Mouse (Mus musculus) adrenal gland, adult (tissue): ENCODE data around the gene Kcng4.

Experiments used
- DNase-seq, 2 experiments: peaks; one replicate each; pipeline ENCODE4 v3.0.0; 2022 to 2023; ENCODE audit warnings: low spot score in 1 of 2; ENCODE audit not compliant: inconsistent age in 2 of 2

Gene Kcng4

GRCm38 (mm10) chr8:119635378-119635777 is at the start of gene Kcng4:
Kcng4 (minus strand) TSS chr8:119635680.
- DNase-seq, result peak in 1 of 2 experiments; percentile 39

GRCm38 (mm10) chr8:119679184-119679583 is 43.7 kb upstream of the Kcng4 start:
- peak; percentile 46 to 62 for DNase-seq

DNA sequence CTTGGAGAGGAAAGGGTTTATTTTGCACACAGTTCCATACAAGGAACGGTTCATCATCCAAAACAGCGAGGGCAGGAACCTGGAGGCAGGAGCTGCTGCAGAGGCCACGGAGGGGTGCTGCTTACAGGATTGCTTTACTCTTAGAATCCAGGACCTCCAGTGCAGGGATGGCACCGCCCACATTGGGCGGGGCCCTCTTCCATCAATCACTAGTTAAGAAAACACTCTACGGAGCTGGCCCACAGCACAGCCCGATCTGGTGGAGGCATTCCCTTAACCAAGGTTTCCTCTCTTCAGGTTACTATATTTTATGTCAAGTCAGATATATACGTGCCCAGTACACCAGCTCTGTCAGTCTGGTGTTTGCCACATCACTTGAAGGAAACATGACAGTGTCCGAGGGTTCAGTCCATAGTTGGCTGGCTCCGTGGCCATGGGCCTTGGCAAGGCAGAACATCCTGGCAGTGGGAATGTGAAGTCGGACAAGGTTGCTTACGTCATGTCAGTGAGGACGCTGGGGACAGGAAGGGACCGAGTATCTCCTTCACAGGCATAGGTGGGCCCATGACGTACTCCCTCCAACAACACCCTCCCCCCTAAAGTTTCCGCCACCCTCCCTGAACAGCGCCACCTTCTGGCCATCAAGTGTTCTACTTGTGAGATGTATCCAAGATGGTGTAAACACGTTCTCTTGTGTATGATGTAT is 42.8 kb upstream of the Kcng4 start:
- peak; percentile 82 to 92 for DNase-seq

GRCm38 (mm10) chr8:119676389-119676788 is 40.9 kb upstream of the Kcng4 start:
- DNase-seq, result peak; percentile 93 to 98

GRCm38 (mm10) chr8:119675457-119675856 is 40.0 kb upstream of the Kcng4 start:
- DNase-seq, result no peak

DNA sequence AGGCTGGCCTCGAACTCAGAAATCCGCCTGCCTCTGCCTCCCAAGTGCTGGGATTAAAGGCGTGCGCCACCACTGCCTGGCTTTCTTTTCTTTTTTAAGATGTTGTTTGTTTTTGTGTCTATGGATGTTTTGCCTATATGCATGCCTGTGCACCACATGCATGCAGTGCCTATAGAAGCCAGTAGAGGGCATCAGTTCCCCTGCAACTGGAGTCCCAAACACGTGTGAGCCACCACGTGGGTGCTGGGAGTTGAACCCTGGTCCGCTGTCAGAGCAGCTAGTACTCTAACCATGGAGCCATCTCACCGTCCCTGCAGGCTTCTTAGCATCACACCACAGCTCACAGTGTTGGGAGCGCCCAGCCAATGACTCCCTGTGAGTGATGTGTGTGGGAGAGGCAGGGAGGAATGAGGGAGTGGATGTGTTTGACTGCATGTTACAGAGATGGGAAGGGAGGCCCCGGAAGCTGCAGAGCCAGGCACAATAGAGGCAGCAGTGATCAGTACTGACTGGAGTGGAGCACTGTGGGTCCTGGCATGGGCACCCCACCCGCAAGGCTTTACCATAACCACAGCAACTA is 38.6 kb upstream of the Kcng4 start:
- DNase-seq, result no peak

GRCm38 (mm10) chr8:119670419-119671091 is 35.1 kb upstream of the Kcng4 start:
- peak; percentile 64 to 78 for DNase-seq

GRCm38 (mm10) chr8:119669284-119669683 is 33.8 kb upstream of the Kcng4 start:
- DNase-seq, result peak in 1 of 2 experiments; percentile 50

DNA sequence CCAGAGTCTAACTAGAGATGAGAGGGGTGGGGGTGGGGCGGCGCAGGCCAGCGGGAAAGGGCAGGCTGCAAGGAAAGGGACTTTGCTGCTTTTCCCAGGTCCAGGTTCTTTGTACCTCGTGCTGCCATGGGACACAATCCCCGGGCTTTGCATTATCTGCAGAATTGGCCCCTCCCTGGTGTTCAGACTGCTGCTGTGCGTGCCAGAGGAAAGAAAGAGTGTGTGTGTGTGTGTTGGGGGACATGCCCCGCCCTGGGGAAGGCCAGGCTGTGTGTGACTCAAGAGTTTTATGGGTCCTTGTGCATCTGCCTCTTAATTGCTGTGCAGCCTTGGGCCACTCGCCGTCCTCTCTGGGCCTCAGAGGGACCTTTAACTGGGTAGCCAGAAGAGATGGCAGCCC is 33.0 kb upstream of the Kcng4 start:
- peak in 1 of 2 experiments; percentile 50 for DNase-seq

- DNase-seq, result peak in 1 of 2 experiments; percentile 58
Observed at GRCm38 (mm10) chr8:119666219-119666951, 30.9 kb upstream of the Kcng4 start, which contains the start of gene Wfdc1. Wfdc1 (plus strand) TSS chr8:119666365.

DNA sequence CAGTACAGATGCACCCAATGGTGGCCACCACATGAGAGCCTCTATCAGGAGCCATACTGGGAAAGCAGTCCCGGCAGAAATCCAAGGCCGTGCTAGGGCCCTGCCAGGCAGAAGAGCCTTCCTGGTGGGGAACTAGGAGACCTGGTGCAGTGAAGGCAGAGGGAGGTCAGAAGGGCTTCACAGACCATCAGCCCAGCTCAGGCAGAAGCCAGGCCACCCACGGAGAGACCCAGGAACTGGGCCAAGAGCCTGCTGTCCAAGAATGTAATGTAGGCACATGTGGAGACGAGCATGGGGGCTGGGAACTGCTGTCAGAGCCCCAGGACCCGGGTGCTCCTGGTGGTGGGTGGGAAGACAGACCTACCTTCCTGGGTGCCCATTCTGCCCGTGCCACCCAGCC is 29.8 kb upstream of the Kcng4 start:
- peak in 1 of 2 experiments; percentile 47 for DNase-seq

DNA sequence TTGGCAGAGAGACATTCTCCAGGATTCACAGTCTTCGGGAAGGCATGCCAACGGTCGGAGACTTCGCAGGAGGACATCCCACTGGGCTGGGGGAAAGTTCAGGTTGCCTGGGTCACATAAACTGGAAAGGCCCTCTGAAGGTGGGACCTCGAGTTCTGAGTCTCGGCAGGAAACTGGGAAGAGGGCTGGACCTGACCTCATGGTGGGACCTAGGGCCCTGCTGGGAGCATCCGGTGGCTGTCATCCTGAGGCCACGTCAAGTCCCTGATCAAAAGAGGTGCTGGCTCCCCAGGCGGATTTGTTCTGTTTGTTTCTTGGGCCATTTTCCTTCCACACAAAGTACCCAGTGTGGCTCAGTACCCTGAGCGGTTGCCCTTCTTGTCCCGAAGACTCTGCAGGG is 28.0 kb upstream of the Kcng4 start:
- no peak for DNase-seq

DNA sequence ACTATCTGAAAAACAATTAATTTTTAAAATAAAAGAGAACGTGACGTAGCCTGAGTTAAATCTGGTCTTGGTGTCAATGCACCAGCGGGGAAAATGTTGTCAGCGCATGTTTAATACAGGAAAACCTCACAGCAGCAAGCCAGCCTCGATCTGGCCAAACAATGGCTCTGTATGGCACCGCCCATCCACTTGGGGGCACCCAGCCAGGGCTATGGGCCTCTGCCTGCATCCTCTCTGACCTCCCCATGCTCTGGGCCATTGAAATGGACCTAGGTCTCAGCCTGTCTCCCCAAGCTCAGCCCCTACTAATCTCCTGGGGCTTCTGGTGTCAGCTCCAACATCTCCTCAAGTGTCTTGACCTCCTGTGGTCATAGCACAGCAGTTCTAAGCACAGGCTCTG is 26.4 kb upstream of the Kcng4 start:
- no peak for DNase-seq

GRCm38 (mm10) chr8:119661081-119661480 is 25.6 kb upstream of the Kcng4 start:
- DNase-seq, result peak; percentile 76 to 88

DNA sequence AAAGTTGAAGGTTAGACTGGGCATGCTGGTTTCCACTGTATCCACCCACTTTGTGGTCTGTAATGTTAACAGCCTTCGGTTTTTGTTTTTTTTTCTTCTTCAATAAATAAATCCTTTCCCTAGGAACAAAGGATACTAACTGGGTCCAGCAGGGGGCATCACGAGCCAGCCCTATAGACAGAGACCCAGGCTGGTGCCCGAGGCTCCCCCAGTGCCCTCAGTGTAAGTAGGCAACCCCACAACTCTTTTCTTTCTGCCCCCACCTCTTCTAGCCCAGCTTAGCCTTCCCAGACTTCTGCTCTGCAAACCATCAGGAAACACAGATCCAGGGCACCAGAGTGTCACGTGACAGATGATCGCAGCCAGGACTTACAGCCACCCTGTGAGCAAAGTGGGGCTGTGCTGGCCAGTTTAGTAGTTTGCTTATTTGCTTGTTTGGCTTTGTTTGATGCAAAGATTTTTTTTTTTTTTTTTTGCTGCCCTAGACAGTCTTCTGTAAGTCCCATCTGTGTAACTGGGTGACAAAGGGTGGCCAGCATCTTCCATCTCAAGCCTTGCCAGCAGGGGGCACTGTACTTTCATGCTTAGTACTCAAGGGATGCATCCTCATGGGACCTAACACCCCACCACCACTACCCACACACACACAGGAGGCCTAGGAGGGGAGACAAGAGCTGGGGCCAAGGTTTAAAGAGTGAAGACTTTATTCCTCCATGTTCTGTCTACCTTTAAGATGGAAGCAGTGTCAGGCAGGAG is 21.4 kb upstream of the Kcng4 start:
- peak in 1 of 2 experiments; percentile 80 for DNase-seq

DNA sequence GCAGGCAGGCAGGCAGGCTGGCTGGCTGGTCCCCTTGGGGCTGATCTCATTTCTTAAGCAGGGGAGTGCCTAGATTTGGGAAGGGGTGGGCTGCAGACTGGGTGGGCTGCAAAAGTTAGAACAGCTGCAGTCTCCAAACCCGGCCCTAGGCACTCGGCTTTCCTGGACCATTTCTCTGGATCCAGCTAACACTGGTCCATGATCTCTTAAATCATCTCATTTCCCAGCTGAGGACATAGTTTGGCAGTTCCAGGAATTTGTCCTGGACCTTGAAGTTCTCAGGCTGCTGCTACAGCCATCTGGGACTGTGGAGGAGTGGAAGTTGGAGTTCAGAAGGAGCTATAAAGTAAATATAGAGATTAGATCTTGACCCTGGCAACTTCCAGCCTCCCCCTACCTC is 15.8 kb upstream of the Kcng4 start:
- DNase-seq, result peak; percentile 38 to 84

DNA sequence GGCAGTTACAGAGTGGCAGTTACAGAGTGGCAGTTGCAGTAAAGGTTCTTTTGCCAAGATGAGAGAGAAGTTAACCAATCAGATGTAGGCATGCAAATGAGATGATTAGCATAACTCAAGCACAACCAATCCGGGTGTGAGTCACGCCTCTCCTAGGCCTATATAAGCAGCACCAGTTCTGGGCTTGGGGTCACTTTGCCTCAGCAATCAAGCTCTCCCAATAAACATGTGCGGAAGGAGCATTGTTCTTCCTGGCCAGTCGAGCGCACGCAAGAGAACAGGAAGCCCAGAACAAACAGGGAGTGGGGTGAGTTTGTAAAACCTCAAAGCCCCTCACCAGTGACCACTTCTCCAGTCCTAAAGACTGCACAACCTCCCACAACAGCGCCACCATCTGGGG is 11.4 kb upstream of the Kcng4 start:
- no peak for DNase-seq

DNA sequence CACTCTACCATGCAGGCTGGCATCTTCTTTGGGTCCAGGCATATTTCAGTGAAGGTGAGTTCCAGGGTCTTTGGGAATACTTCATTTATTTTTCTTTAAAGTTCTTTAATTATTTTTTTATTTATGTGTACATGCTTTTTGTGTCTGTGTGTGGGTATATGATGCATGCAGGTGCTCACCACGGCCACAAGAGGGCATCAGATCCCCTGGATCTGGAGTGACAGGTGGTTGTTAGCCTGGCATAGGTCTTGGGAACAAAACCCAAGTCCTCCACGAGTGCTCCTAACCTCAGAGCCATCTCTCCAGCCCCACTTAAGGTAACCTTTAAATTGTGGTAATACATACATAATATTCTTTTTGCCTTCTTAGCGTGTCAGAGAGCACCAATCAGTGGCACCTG is 10.7 kb upstream of the Kcng4 start:
- DNase-seq, result no peak

- DNase-seq, result no peak
Observed at GRCm38 (mm10) chr8:119644981-119645597, 9.6 kb upstream of the Kcng4 start.

DNA sequence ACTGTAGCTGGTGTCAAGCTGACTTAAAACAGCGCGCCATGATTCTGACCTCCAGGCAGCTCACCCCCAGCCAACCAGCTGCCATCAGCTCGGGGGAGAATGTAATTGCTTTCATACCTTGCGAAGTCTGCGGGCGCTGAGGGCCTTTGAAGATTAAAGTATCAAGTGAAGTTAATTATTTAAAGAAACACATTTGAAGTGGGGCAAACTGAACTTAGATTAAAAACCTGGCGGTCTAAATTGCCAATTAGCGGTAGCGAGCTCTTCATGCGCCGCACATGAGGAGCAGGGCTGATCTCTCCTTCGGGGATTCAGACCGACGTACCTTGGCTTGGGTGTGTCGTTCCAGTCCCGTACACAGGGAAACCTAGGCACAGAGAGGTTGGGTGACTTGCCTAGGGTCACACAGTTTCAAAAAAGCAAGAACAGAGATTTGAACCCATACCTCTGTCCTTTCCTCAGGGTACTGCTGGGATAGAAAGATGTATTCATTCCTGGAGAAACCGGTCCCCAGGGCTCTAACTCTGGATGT is 9.0 kb upstream of the Kcng4 start:
- DNase-seq, result no peak
